Mouse (Mus musculus) adrenal gland, postnatal 36 days (tissue): ENCODE results near the gene Dclk1. TPM values are rescaled to one million over a fixed set of nuclear protein-coding genes. Genes with fewer than 3 reads are reported as not detected.
A peak's percentile ranks its signal among the peaks of the same experiment; 100 is the strongest.
"Not testable (repeated sequence)": the region's sequence is repeated elsewhere in the genome, so short reads cannot be mapped to it uniquely, and the experiment has no call there.

Experiments used
- DNase-seq, 2 experiments: peaks; one replicate each; pipeline ENCODE4 v3.0.0; 2021; ENCODE audit warnings: mixed read lengths in 1 of 2
- long read RNA-seq, 2 experiments: library from polyadenylated mRNA; stranded (forward); transcript quantifications; one replicate each; pipeline ENCODE4 v2.0.0; 2021; ENCODE audit warnings: borderline sequencing depth in 2 of 2
- total RNA-seq, 2 experiments: library from RNA; stranded (reverse); gene quantifications; 2 replicates each; pipeline ENCODE4 v1.2.3; 2021

The Dclk1 gene
- 1 to 10 TPM; 3.6 to 5.2 TPM for total RNA-seq
- long read RNA-seq, experiment 1, full-length matches to known transcripts, result 1 of 1 reads
- long read RNA-seq, experiment 1, partial matches to known transcripts, result 0 of 1 reads
- long read RNA-seq, experiment 1, other reads (novel, unspliced or antisense), result 0 of 1 reads
- long read RNA-seq, experiment 2, result 0 reads

- DNase-seq, result no peak
Observed at GRCm38 (mm10) chr3:55241730-55242421, at the start of gene Dclk1. TSS of gene Dclk1 (plus strand) at chr3:55242364.

DNA sequence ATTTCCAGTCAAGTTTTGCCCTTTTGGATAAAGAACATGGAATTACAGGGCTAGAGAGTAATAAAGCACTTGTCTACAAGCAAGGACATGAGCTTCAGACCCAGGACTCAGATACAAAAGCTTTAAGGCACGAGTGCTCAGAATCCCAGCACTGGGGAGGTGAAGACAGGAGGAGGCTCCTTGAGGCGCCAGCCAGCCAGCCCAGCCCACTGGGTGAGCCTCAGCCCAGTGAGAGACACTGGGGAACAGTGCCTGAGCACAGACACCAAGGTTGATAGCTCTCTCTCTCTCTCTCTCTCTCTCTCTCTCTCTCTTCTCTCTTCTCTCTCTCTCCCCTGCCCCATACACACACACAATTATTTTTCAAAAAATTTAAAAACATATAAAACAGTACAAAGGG, 48.8 kb upstream of the Dclk1 start:
- no peak for DNase-seq

- DNase-seq, result no peak
Observed at GRCm38 (mm10) chr3:55194792-55195191, 47.4 kb upstream of the Dclk1 start.

GRCm38 (mm10) chr3:55195581-55196327, 46.4 kb upstream of the Dclk1 start:
- DNase-seq, result no peak

DNA sequence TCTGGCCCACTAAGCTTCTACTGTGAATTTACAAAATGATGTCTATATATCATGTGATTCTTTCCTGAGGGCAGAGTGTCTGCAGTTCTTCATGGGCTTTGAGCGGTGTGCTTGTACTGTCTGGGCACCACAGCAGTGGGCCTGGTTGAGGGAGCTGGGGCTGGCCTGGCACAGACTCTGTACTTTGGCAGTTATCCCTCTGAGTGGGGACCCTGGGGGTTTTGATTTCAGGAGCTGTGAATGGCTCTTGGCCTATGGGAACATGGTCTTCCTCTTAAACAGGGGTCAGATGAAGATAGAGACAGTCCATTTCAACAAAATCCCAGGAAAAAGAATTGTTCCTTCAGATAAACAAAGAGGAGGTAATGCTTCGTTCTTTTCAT, 45.8 kb upstream of the Dclk1 start:
- no peak for DNase-seq

GRCm38 (mm10) chr3:55203621-55204020, 38.5 kb upstream of the Dclk1 start:
- not testable (repeated sequence) for DNase-seq

DNA sequence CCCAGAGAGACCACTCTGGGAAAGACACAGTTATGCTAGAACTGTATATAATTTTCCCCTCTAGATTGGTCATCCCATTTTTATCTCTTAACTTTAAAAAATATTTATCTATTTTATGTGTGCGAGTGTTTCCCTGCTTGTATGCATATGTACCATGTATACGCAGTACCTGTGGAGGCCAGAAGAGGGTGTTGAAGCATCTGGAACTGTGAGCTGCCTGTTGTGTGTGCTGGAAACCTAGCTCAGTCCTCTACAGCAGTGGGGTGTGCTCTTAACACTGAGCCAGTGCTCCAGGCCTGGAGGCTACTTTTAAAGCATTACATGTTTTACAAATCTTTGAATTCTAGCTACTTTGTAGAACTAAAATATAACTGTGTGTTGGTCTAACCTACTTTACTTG, 35.8 kb upstream of the Dclk1 start:
- no peak for DNase-seq

- no peak for DNase-seq
Observed at GRCm38 (mm10) chr3:55207665-55208064, 34.5 kb upstream of the Dclk1 start.

GRCm38 (mm10) chr3:55212254-55212653, 29.9 kb upstream of the Dclk1 start:
- DNase-seq, result no peak

DNA sequence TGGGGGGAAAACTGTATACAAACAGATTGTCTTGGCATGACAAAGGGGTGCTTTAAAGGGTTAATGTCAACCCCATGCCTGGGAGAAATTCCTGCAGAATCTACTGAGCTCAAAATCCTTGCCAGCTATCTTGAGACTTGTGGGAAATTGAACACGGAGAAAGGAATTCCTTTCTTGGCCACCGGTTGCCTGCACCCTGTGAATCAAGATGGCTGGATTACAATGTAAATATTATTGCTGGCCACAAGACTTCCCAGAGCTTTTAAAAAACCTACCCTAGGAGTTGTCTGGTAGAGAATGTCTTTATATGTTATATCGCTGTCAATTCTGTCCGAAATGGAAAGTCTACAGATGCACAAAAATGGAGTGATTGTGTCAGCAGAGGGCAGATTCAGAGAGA, 28.4 kb upstream of the Dclk1 start:
- DNase-seq, result no peak

GRCm38 (mm10) chr3:55214413-55214812, 27.8 kb upstream of the Dclk1 start:
- no peak for DNase-seq

- DNase-seq, result no peak
Observed at GRCm38 (mm10) chr3:55222502-55222901, 19.7 kb upstream of the Dclk1 start.

DNA sequence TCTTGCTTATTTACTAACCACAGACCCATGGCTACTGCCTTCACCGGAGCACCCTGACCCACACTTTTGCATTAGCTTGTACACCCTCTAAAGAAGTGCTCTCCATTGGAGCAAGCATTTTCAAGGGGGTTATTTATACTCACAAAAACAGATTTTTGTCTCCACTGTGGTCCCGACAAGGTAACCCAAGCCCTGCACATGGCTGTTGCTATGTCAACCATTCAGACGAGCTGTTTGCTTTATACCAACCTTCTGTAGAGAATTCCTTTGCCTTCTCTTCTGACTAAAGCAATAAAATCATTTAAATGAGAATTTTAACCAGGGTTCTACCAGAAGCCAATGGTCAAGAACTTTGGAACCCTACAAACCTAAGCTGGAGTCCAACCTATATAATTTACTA, 18.3 kb upstream of the Dclk1 start:
- DNase-seq, result no peak

DNA sequence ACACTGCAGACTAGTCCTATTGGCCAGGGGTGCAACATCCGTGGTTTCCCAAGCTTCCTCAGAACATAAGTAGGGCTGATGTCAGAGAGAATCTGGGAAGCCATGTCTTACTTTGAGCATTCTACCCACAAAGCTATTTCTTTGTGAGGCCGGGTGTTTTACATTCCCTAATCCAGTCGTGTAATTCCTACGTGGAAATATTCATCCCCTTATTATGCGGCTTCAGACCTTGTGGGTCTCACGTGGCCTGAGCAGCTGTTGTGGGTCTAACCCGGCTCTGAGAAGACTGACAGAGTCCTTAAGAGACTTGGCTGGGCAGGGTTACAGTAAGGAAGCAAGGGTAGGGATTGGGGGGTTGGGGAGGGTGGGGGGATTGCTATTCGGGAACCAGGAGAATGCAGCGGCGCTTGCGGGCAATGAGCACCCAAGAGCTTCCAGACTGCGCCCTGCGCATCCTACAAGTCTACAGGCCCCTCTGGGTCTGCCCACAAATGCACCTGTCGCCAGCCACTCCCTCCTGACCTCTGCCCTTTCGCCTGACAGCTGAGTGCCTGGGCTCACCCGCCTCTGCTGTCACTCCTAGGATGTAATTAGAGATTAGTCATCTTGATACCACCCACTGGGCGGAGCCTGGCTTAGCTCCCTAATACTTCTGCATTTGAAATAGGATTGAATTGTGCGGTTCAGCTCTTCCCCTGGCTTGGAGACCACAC, 15.5 kb upstream of the Dclk1 start:
- peak; percentile 16 to 17 for DNase-seq

DNA sequence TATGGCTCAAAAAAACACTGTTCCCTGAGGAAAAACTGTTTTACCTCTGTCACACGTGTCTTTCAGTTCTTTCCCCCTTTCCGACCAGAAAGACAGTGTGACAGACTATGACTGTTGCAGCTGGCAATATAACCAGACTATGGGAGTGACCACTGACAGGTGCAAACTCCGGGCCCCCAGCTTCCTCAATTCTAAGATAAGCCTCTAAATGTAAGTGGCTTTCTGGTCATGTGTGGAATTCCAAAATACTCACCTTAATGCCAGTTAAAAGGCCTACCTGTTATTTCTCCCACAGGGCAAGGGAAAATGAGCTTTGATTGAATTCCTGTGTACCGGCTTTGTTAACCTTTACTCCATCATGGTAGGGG, 15.0 kb upstream of the Dclk1 start:
- no peak for DNase-seq

GRCm38 (mm10) chr3:55242422-55243055, 375 bp downstream of the Dclk1 start:
- peak; percentile 23 to 44 for DNase-seq

GRCm38 (mm10) chr3:55243056-55243471, 900 bp downstream of the Dclk1 start:
- DNase-seq, result no peak

GRCm38 (mm10) chr3:55244087-55244486, 1.9 kb downstream of the Dclk1 start:
- no peak for DNase-seq

DNA sequence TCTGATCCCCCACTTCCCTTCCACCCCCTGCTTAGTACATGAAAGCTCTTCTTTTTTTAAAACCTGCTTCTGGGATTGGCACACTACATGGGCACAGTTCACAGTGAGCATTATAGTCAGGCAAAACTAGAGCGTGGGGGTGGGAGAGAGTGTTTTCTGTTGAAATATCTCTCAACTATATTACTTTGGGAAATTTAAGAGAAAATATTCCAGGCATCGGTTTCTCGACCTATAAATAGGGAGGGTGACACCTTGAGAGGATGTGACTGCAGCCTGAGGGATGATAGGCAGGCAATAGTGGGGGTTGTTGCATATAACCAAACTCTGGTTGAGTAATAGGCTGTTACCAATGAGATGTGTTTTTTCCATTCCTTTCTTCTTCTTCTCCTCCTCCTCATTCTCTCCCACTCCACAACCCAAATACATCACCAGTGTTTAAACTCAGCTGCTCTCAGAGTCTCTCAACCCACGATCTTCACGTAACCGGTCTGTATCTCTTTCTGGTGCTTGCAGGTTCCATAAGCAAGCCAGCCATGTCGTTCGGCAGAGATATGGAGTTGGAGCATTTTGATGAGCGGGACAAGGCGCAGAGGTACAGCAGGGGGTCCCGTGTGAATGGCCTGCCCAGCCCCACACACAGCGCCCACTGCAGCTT, 4.6 kb downstream of the Dclk1 start:
- DNase-seq, result no peak

GRCm38 (mm10) chr3:55248048-55248447, 5.9 kb downstream of the Dclk1 start:
- DNase-seq, result no peak

- DNase-seq, result peak; percentile 12 to 35
Observed at GRCm38 (mm10) chr3:55248508-55248907, 6.3 kb downstream of the Dclk1 start.

DNA sequence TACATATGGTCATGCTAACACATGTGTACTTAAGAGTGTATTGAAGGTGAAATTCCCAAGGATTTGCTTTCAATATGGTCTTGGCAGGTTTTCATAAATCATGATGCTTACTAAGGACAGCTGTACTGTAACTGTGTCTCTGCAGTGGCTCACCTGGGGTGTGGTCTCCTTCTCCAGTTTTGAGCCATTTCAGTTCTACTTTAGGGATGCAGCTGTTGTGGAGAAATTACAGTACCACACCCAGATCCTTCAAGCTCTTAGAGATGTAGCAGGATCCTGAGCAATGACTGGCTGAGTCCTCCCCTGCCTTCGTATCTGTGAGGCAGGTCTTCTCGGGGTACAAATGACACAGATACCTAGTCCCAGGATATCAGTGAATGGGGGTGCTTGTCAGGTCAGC, 8.5 kb downstream of the Dclk1 start:
- DNase-seq, result no peak
